Mouse (Mus musculus): ENCODE data around the gene Pigt. TPM values are rescaled to one million over a fixed set of nuclear protein-coding genes. Genes with fewer than 3 reads are reported as not detected.

Pigt gene
- total and polyA plus RNA-seq, 2 experiments from 2014 or later, result 116 to 134 TPM

GRCm38 (mm10) chr2:164485681-164486257, 11.6 kb upstream of the Pigt start, which contains the start of gene Dbndd2:
Dbndd2 (plus strand) TSS chr2:164486106.
- Histone ChIP-seq H3K9me3 (ENCODE audit: low read length) (no peaks in the 10 kb centered on the region), H3K27ac (peak within 1 kb of the TSS; percentile 72), H3K4me1 (ENCODE audit: insufficient read depth, low read length) (no peaks in the 10 kb centered on the region), H3K27me3 (ENCODE audit: insufficient read depth, low read length) (no peaks in the 10 kb centered on the region), H3K9ac (replicated peaks; ENCODE audit: low read length) (peak within 1 kb of the TSS; percentile 77), H3K4me2 (ENCODE audit: low read depth, low read length) (peak within 1 kb of the TSS; percentile 98), H3K36me3 (ENCODE audit: insufficient read depth, low read length) (peaks cover 12% of the 10 kb centered on the region; the same call in 1 of the 2 replicates), H3K4me3 (ENCODE audit: low read length) (peak within 1 kb of the TSS; percentile 63)
- no peak for TF ChIP-seq CTCF (IDR thresholded peaks at IDR 0.05; ENCODE audit: low read depth)
- ATAC-seq, result peak; percentile 51
- WGBS, result 1% methylated on average over 26 of the region's 26 CpGs
- peak; percentile 30 for DNase-seq (ENCODE audit: low spot score)

GRCm38 (mm10) chr2:164486258-164487114, 10.8 kb upstream of the Pigt start:
- H3K4me1 ChIP-seq (ENCODE audit: insufficient read depth, low read length), result no peaks in the 10 kb centered on the region
- DNase-seq (ENCODE audit: low spot score) (peak; percentile 80), ATAC-seq (peak; percentile 75)
- no peaks in the 10 kb centered on the region for H3K9me3 ChIP-seq (ENCODE audit: low read length)
- under 1% methylated on average over 72 of the region's 90 CpGs for WGBS
- no peaks in the 10 kb centered on the region for H3K27me3 ChIP-seq (ENCODE audit: insufficient read depth, low read length)
- H3K9ac ChIP-seq (replicated peaks; ENCODE audit: low read length), result peak overlapping the region; percentile 77
- H3K27ac ChIP-seq, result peak overlapping the region; percentile 72
- peak overlapping the region; percentile 63 for H3K4me3 ChIP-seq (ENCODE audit: low read length)
- H3K36me3 ChIP-seq (ENCODE audit: insufficient read depth, low read length), result peaks cover 12% of the 10 kb centered on the region; the same call in 1 of the 2 replicates
- no peak; the same call in 1 of the 2 replicates for TF ChIP-seq CTCF (IDR thresholded peaks at IDR 0.05; ENCODE audit: low read depth)
- H3K4me2 ChIP-seq (ENCODE audit: low read depth, low read length), result peak overlapping the region; percentile 98

- Histone ChIP-seq H3K27me3 (ENCODE audit: insufficient read depth, low read length) (no peaks in the 10 kb centered on the region), H3K9ac (replicated peaks; ENCODE audit: low read length) (peak overlapping the region; percentile 77), H3K4me1 (ENCODE audit: insufficient read depth, low read length) (no peaks in the 10 kb centered on the region), H3K36me3 (ENCODE audit: insufficient read depth, low read length) (peaks cover 15% of the 10 kb centered on the region), H3K9me3 (ENCODE audit: low read length) (no peaks in the 10 kb centered on the region), H3K4me2 (ENCODE audit: low read depth, low read length) (peak overlapping the region; percentile 98), H3K27ac (peak overlapping the region; percentile 72; the same call in 1 of the 2 replicates), H3K4me3 (ENCODE audit: low read length) (peak overlapping the region; percentile 63)
- 15% methylated on average over 11 of the region's 11 CpGs for WGBS
- no peak for DNase-seq (ENCODE audit: low spot score)
- no peak for TF ChIP-seq CTCF (IDR thresholded peaks at IDR 0.05; ENCODE audit: low read depth)
- ATAC-seq, result peak; percentile 33; the same call in 1 of the 2 replicates
These were observed 10.2 kb upstream of the Pigt start for GRCm38 (mm10) chr2:164487115-164487527.

- Histone ChIP-seq H3K4me3 (ENCODE audit: low read length) (no peak overlapping the region), H3K9me3 (ENCODE audit: low read length) (no peaks in the 10 kb centered on the region), H3K27ac (peak overlapping the region; percentile 72; the same call in 1 of the 2 replicates), H3K27me3 (ENCODE audit: insufficient read depth, low read length) (no peaks in the 10 kb centered on the region), H3K4me1 (ENCODE audit: insufficient read depth, low read length) (no peaks in the 10 kb centered on the region), H3K9ac (replicated peaks; ENCODE audit: low read length) (no peak overlapping the region), H3K36me3 (ENCODE audit: insufficient read depth, low read length) (peaks cover 16% of the 10 kb centered on the region), H3K4me2 (ENCODE audit: low read depth, low read length) (peak overlapping the region; percentile 98)
- peak; percentile 62 for ATAC-seq
- TF ChIP-seq CTCF (IDR thresholded peaks at IDR 0.05; ENCODE audit: low read depth), result no peak
- WGBS, result 41% methylated on average over 9 of the region's 9 CpGs
- DNase-seq (ENCODE audit: low spot score), result peak; percentile 74
These were observed 9.5 kb upstream of the Pigt start for GRCm38 (mm10) chr2:164487812-164488211.

- ATAC-seq (peak; percentile 90), DNase-seq (ENCODE audit: low spot score) (peak; percentile 74)
- H3K36me3 ChIP-seq (ENCODE audit: insufficient read depth, low read length), result peaks cover 16% of the 10 kb centered on the region
- peak overlapping the region; percentile 78; the same call in 1 of the 2 replicates for H3K27ac ChIP-seq
- no peak overlapping the region for H3K4me2 ChIP-seq (ENCODE audit: low read depth, low read length)
- H3K9me3 ChIP-seq (ENCODE audit: low read length), result no peaks in the 10 kb centered on the region
- 33% methylated on average over 2 of the region's 2 CpGs for WGBS
- peaks cover 10% of the 10 kb centered on the region for H3K4me1 ChIP-seq (ENCODE audit: insufficient read depth, low read length)
- H3K4me3 ChIP-seq (ENCODE audit: low read length), result no peak overlapping the region
- H3K9ac ChIP-seq (replicated peaks; ENCODE audit: low read length), result no peak overlapping the region
- no peak for TF ChIP-seq CTCF (IDR thresholded peaks at IDR 0.05; ENCODE audit: low read depth)
- no peaks in the 10 kb centered on the region for H3K27me3 ChIP-seq (ENCODE audit: insufficient read depth, low read length)
These were observed 3.2 kb upstream of the Pigt start for GRCm38 (mm10) chr2:164494126-164494525.

GRCm38 (mm10) chr2:164496331-164496730, 989 bp upstream of the Pigt start:
- Histone ChIP-seq H3K36me3 (ENCODE audit: insufficient read depth, low read length) (peaks cover 5% of the 10 kb centered on the region; the same call in 1 of the 2 replicates), H3K27ac (no peak overlapping the region), H3K4me2 (ENCODE audit: low read depth, low read length) (peak overlapping the region; percentile 100), H3K4me1 (ENCODE audit: insufficient read depth, low read length) (peaks cover 10% of the 10 kb centered on the region), H3K9ac (replicated peaks; ENCODE audit: low read length) (no peak overlapping the region), H3K27me3 (ENCODE audit: insufficient read depth, low read length) (no peaks in the 10 kb centered on the region), H3K4me3 (ENCODE audit: low read length) (no peak overlapping the region), H3K9me3 (ENCODE audit: low read length) (no peaks in the 10 kb centered on the region)
- no peak for TF ChIP-seq CTCF (IDR thresholded peaks at IDR 0.05; ENCODE audit: low read depth)
- DNase-seq (ENCODE audit: low spot score), result no peak
- 47% methylated on average over 1 of the region's 1 CpGs for WGBS
- ATAC-seq, result no peak
